Mouse (Mus musculus): ENCODE results near the gene Gm15091.
"Not testable (repeated sequence)": the region's sequence is repeated elsewhere in the genome, so short reads cannot be mapped to it uniquely, and the experiment has no call there.

GRCm38 (mm10) chrX:149941355-149941754 lies at the start of gene Gm15091:
- TF ChIP-seq POLR2A, CTCF (IDR thresholded peaks at IDR 0.05; ENCODE audit: insufficient read depth, low read depth, low read length): not testable (repeated sequence)
